18 mouse cellular contexts compared by ENCODE assay signal in the genomic region with DNA sequence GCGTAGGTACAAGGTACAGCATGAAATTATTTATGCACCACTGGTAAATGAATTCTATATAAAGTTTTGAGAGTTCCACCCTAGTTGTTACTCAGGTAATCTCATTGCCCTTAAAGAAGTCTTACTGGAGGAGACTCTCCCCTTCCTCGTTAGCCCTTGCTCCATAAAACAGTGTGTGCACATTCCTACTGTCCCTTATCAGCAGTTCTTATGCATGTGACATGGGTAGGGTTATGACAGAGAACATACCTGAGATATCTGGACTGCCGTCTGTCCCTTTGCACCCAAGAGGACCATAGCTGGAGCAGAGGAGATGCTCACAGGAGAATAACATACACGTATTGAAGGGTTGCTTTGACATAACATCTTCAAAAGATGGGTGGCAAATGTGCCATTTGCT. TPM values are rescaled to one million over a fixed set of nuclear protein-coding genes. Genes with fewer than 3 reads are reported as not detected.
DNase-seq lines count a peak whose midpoint lies in the region; ATAC-seq and TF ChIP-seq lines count a peak whose summit lies in the region.
"Not testable (repeated sequence)": the region's sequence is repeated elsewhere in the genome, so short reads cannot be mapped to it uniquely, and the experiment has no call there.
"Had no signal": no experiment of that assay in that cellular context is flagged by ENCODE, and none has a peak within 500 bp of the region (broad histone marks: within the 10 kb centered on the region; RNA-seq: fewer than 3 reads in every experiment).

No protein-coding gene starts in this region.

- not testable (repeated sequence) for H3K79me2 ChIP-seq in macrophage (ENCODE audit: inconsistent target)

- H3K27me3 ChIP-seq in heart, postnatal 0 days (ENCODE audit: control insufficient read depth, insufficient read depth, low read length); intestine, embryonic 16.5 days (replicated peaks; ENCODE audit: control insufficient read depth, insufficient read depth, low read length); lung, postnatal 0 days (replicated peaks; ENCODE audit: insufficient read depth, low read length): not testable (repeated sequence)

- not testable (repeated sequence) for H3K4me1 ChIP-seq in heart, postnatal 0 days (ENCODE audit: control insufficient read depth, insufficient read depth); intestine, embryonic 16.5 days (ENCODE audit: control insufficient read depth, insufficient read depth, low read length); lung, postnatal 0 days (ENCODE audit: insufficient read depth, low read depth, low read length)

- not testable (repeated sequence) for DNase-seq in heart, postnatal 0 days (ENCODE audit: low spot score)
- DNase-seq in lung, postnatal 0 days (ENCODE audit: low spot score) = peak; percentile 26

- TF ChIP-seq EP300 in heart, postnatal 0 days (IDR thresholded peaks at IDR 0.05; ENCODE audit: low read depth) = not testable (repeated sequence)
- peak; percentile 99 for TF ChIP-seq EP300 in lung, postnatal 0 days (IDR thresholded peaks at IDR 0.05)

- not testable (repeated sequence) for H3K9me3 ChIP-seq in heart, postnatal 0 days (replicated peaks; ENCODE audit: control insufficient read depth, low read length); intestine, embryonic 16.5 days (ENCODE audit: control insufficient read depth, low read length); lung, postnatal 0 days (ENCODE audit: low read length)

- ATAC-seq in heart, postnatal 0 days (ENCODE audit: insufficient read depth, low read depth) = 0 out of 2 replicates have a peak, but pooled peaks have one; percentile 63
- ATAC-seq in intestine, embryonic 16.5 days = peak; percentile 96
- peak; percentile 89 for ATAC-seq in lung, postnatal 0 days

- H3K9ac ChIP-seq in heart, postnatal 0 days (replicated peaks; ENCODE audit: low read depth, low read length); intestine, embryonic 16.5 days (ENCODE audit: low read depth, low read length); lung, postnatal 0 days (replicated peaks; ENCODE audit: low read depth): not testable (repeated sequence)

- H3K4me2 ChIP-seq in heart, postnatal 0 days (ENCODE audit: low read depth, low read length); intestine, embryonic 16.5 days (ENCODE audit: low read depth, low read length); lung, postnatal 0 days (replicated peaks; ENCODE audit: low read depth, low read length): not testable (repeated sequence)

- not testable (repeated sequence) for H3K4me3 ChIP-seq in heart, postnatal 0 days (ENCODE audit: low read depth, low read length); intestine, embryonic 16.5 days (ENCODE audit: low read length); lung, postnatal 0 days (ENCODE audit: low read depth, low read length); macrophage (ENCODE audit: inconsistent target)

- not testable (repeated sequence) for TF ChIP-seq CTCF in heart, postnatal 0 days (IDR thresholded peaks at IDR 0.05; ENCODE audit: low read depth); lung, postnatal 0 days (IDR thresholded peaks at IDR 0.05)

- H3K36me3 ChIP-seq in heart, postnatal 0 days (replicated peaks; ENCODE audit: control insufficient read depth, insufficient read depth, low read length); intestine, embryonic 16.5 days (ENCODE audit: control insufficient read depth, insufficient read depth, low read length); lung, postnatal 0 days (ENCODE audit: insufficient read depth, low read length); macrophage (ENCODE audit: inconsistent target): not testable (repeated sequence)

- H3K27ac ChIP-seq in heart, postnatal 0 days (ENCODE audit: low read depth); intestine, embryonic 16.5 days (ENCODE audit: low read length); lung, postnatal 0 days (ENCODE audit: low read length): not testable (repeated sequence)
- peak overlapping the region; percentile 44; the same call in 1 of the 2 replicates for H3K27ac ChIP-seq in macrophage

- 48% methylated on average over 4 of the region's 4 CpGs for WGBS in heart, postnatal 0 days
- 70% methylated on average over 4 of the region's 4 CpGs for WGBS in intestine, embryonic 16.5 days
- 50% methylated on average over 4 of the region's 4 CpGs for WGBS in lung, postnatal 0 days
- WGBS in macrophage (ENCODE audit: missing documents) = 91% methylated on average over 4 of the region's 4 CpGs

RNA-seq across cellular contexts. Expression of a gene that starts 26.7 kb away (rescaled TPM):
- 46.1 and 66.6 TPM in 2 replicates for total RNA-seq in heart, postnatal 0 days (2014; rRNA removed; ENCODE audit: low replicate concordance)
- polyA plus RNA-seq in heart, postnatal 0 days (2015; fragmentation: Nextera tagmentation; extraction: Ambion mirVana) = 23.4 and 30.8 TPM in 2 replicates
- 3.7 TPM in 2 replicates for polyA plus RNA-seq in intestine, embryonic 16.5 days (2015; fragmentation: Nextera tagmentation; extraction: Ambion mirVana)
- polyA plus RNA-seq in lung, postnatal 0 days (2015; fragmentation: Nextera tagmentation; extraction: Ambion mirVana) = 232 and 253 TPM in 2 replicates
- total RNA-seq in macrophage (2018; cell fraction: chromatin; rRNA removed) = 1 to 10 TPM in 15 of 26 experiments, under 1 TPM in 8, not detected in 3; 0.34 to 4.1 (median 1.2) TPM
- total RNA-seq in macrophage (2018; cell fraction: cytosol; rRNA removed) = 1 to 10 TPM; 4.1 to 8.5 (median 6.3) TPM
- total RNA-seq in macrophage (2018; cell fraction: nucleus; rRNA removed) = 1 to 10 TPM in 24 of 26 experiments, under 1 TPM in 2; 0.89 to 7.5 (median 2.3) TPM
- 3.7 to 12.9 TPM (median 6.1 TPM) in 3 replicates for polyA plus RNA-seq in macrophage (2018)

RNA-seq across cellular contexts. Expression of a gene that starts 40.3 kb away (rescaled TPM):
- not detected in 2 replicates for total RNA-seq in heart, postnatal 0 days (2014; rRNA removed; ENCODE audit: low replicate concordance)
- polyA plus RNA-seq in heart, postnatal 0 days (2015; fragmentation: Nextera tagmentation; extraction: Ambion mirVana) = 0.16 and 0.25 TPM in 2 replicates
- 0.09 TPM in 1 of 2 replicates, not detected in the other for polyA plus RNA-seq in intestine, embryonic 16.5 days (2015; fragmentation: Nextera tagmentation; extraction: Ambion mirVana)
- polyA plus RNA-seq in lung, postnatal 0 days (2015; fragmentation: Nextera tagmentation; extraction: Ambion mirVana) = 0.07 and 0.11 TPM in 2 replicates
- 10 to 100 TPM in 5 of 26 experiments, 1 to 10 TPM in 21; 2.1 to 26.5 (median 8.0) TPM for total RNA-seq in macrophage (2018; cell fraction: chromatin; rRNA removed)
- total RNA-seq in macrophage (2018; cell fraction: cytosol; rRNA removed) = 1 to 10 TPM; 2.3 to 8.2 (median 4.0) TPM
- total RNA-seq in macrophage (2018; cell fraction: nucleus; rRNA removed) = 10 to 100 TPM in 5 of 26 experiments, 1 to 10 TPM in 21; 3.9 to 13.8 (median 7.2) TPM
- polyA plus RNA-seq in macrophage (2018) = 3.9 to 4.2 TPM (median 4.2 TPM) in 3 replicates
- total RNA-seq: adrenal gland, adult 2 months; adrenal gland, postnatal 25 days; common myeloid progenitor, adult 5-6 weeks; ES-E14; MEL had no signal
- polyA plus RNA-seq: adrenal gland, adult 2 months; brain, embryonic 14.5 days; embryonic facial prominence, embryonic 11.5 days; embryonic facial prominence, embryonic 13.5 days; embryonic facial prominence, embryonic 15.5 days; erythroblast, embryonic 14.5 days; forebrain, embryonic 10.5 days; forebrain, embryonic 12.5 days; forebrain, embryonic 14.5 days; forebrain, embryonic 16.5 days had no signal
